Mouse (Mus musculus) limb, embryonic 11.5 days (tissue): ENCODE measurements around the gene Zfp652. TPM values are rescaled to one million over a fixed set of nuclear protein-coding genes. Genes with fewer than 3 reads are reported as not detected.
"Not testable (repeated sequence)": the region's sequence is repeated elsewhere in the genome, so short reads cannot be mapped to it uniquely, and the experiment has no call there.

ENCODE experiments used
- ATAC-seq: fragments of 200-750 bp; cut with Nextera tagmentation; 2 replicates; pipeline ENCODE4 v1.8.0; 2017; ENCODE audit warnings: low read depth; ENCODE audit not compliant: insufficient number of reproducible peaks, low FRiP score, low TSS enrichment
- DNase-seq: peaks from one replicate; pipeline ENCODE4 v3.0.0-alpha.2; 2015; ENCODE audit warnings: low spot score
- H3K27ac ChIP-seq: fragments of 300-500 bp; sonication (generic); replicated peaks from 2 replicates; pipeline ENCODE4 v1.5.1; 2014; ENCODE audit warnings: low read depth, mild to moderate bottlenecking, low read length
- H3K27me3 ChIP-seq: fragments of 300-500 bp; sonication (generic); 2 replicates; pipeline ENCODE4 v1.6.1; 2014; ENCODE audit warnings: mild to moderate bottlenecking, low read length, mixed read lengths; ENCODE audit not compliant: control insufficient read depth, insufficient read depth
- H3K36me3 ChIP-seq: fragments of 300-500 bp; sonication (generic); 2 replicates; pipeline ENCODE4 v1.6.1; 2014; ENCODE audit warnings: mild to moderate bottlenecking, low read length, moderate library complexity, mixed read lengths; ENCODE audit not compliant: control insufficient read depth, insufficient read depth
- H3K4me1 ChIP-seq: fragments of 300-500 bp; sonication (generic); 2 replicates; pipeline ENCODE4 v1.6.1; 2014; ENCODE audit warnings: low read length, mixed read lengths; ENCODE audit not compliant: control insufficient read depth, insufficient read depth
- H3K4me2 ChIP-seq: fragments of 300-500 bp; sonication (generic); 2 replicates; pipeline ENCODE4 v1.6.1; 2014; ENCODE audit warnings: low read depth, mild to moderate bottlenecking, moderate library complexity; ENCODE audit not compliant: severe bottlenecking
- H3K4me3 ChIP-seq: fragments of 300-500 bp; sonication (generic); 2 replicates; pipeline ENCODE4 v1.5.1; 2014; ENCODE audit warnings: low read depth, low read length
- H3K9ac ChIP-seq: fragments of 300-500 bp; sonication (generic); 2 replicates; pipeline ENCODE4 v1.6.1; 2014; ENCODE audit warnings: mild to moderate bottlenecking, low read length
- H3K9me3 ChIP-seq: fragments of 300-500 bp; sonication (generic); 2 replicates; pipeline ENCODE4 v1.6.1; 2016; ENCODE audit warnings: low read length; ENCODE audit not compliant: control insufficient read depth
- WGBS: fragments of 180-500 bp; shearing (Covaris S2); extraction: QIAGEN DNeasy Blood & Tissue Kit; methylation state at CpG from one replicate; pipeline ENCODE4 v1.1.7; 2014; 5-methylcytosine and 5-hydroxymethylcytosine counted together
- polyA plus RNA-seq: library from polyadenylated mRNA; unstranded; fragments of >200 nt; fragmentation: Nextera tagmentation; extraction: Ambion mirVana; gene quantifications from 2 replicates; pipeline ENCODE4 v1.2.1, GENCODE M21; 2014

Gene Zfp652
- polyA plus RNA-seq = 11.7 and 13.7 TPM in 2 replicates

- Histone ChIP-seq H3K27ac (peak within 1 kb of the TSS; percentile 98), H3K4me3 (peak within 1 kb of the TSS; percentile 91), H3K9me3 (no peaks in the 10 kb centered on the region), H3K27me3 (no peaks in the 10 kb centered on the region), H3K9ac (peak within 1 kb of the TSS; percentile 96), H3K4me1 (peaks cover 21% of the 10 kb centered on the region), H3K36me3 (no peaks in the 10 kb centered on the region), H3K4me2 (peak within 1 kb of the TSS; percentile 90)
- WGBS = under 1% methylated on average over 28 of the region's 103 CpGs
- ATAC-seq (peak; percentile 91), DNase-seq (peak; percentile 93)
Measured at GRCm38 (mm10) chr11:95712563-95713224, at the start of gene Zfp652. Zfp652 (plus strand) TSS chr11:95712673.

DNA sequence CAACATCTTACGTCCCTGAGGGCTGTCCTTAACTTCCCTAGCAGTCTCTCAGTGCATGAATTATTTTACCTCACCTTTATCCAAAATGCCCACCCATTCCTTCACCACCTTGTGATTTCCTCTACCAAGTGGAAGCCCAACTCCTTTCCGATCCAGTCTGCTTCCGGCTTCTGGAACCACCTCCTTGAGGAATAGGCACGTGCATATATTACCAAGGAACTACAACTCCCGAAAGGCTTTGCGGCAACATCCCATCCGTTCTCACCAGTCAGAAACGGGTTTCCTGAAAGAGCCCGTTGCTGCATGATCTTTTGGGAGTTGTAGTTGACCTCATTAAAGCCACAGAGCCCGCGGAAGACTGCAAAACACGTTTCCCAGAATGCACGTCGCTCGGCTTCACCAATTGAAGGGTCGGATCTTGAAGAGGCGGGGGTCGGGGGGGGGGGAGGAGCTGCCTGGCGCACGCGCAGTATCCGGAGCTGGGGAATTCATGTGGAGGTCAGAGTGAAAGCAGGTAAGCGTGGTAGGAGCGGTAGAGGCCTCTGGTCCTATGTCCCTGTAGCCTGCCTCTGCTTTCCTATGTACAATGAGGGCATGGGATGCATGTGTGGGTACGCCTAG is 45.8 kb upstream of the Zfp652 start, which contains the start of gene Phb:
Phb (plus strand) TSS at position 429 of the 621 bp plus-strand sequence.
- H3K4me3 ChIP-seq = peak within 1 kb of the TSS; percentile 57
- H3K4me2 ChIP-seq = peak within 1 kb of the TSS; percentile 80
- H3K27me3 ChIP-seq = no peaks in the 10 kb centered on the region
- peaks cover 13% of the 10 kb centered on the region; the same call in 1 of the 2 replicates for H3K36me3 ChIP-seq
- no peak within 1 kb of the TSS for H3K27ac ChIP-seq
- H3K9ac ChIP-seq = peak within 1 kb of the TSS; percentile 53
- 0 out of 2 replicates have a peak, but pooled peaks cover 3% of the 10 kb centered on the region for H3K4me1 ChIP-seq
- H3K9me3 ChIP-seq = no peaks in the 10 kb centered on the region
- 2% methylated on average over 25 of the region's 25 CpGs for WGBS
- DNase-seq (peak; percentile 97), ATAC-seq (peak; percentile 93)

DNA sequence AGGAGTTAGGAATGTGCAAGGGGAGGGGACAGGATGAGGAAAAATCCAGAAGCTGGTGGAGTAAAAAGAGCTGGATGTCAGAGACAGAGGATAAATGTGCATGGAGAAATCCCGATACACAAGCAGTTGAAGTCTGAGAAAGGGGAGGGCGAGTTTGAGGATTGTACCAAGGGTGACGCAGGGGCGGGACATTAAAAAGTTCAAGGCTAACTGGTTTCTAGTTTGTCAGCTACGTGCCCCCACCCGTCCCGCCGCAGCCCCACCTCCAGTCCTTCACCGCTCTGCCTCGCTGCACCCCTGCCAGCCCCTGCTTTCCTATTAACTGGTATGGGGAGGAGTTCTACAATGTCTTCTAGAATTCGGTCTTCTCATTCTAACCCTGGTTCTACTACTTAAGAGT is 45.3 kb upstream of the Zfp652 start:
- 1% methylated on average over 11 of the region's 11 CpGs for WGBS
- DNase-seq (no peak), ATAC-seq (no peak)

DNA sequence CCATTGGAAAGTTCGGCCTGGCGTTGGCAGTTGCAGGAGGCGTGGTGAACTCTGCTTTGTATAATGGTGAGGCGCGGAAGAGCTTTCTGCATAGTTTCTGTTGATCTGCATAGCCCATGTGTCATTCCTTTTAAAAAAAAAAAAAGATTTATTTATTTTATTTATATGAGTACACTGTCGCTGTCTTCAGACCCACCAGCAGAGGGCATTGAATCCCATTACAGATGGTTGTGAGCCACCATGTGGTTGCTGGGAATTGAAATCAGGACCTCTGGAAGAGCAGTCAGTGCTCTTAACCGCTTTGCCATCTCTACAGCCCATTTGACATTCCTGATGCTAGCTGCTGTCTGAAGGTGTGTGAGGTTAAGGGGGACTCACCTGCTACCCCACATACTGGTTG is 44.4 kb upstream of the Zfp652 start:
- not testable (repeated sequence) for H3K27ac ChIP-seq, H3K9me3 ChIP-seq, ATAC-seq, H3K27me3 ChIP-seq, H3K9ac ChIP-seq, H3K4me3 ChIP-seq, H3K4me1 ChIP-seq, H3K4me2 ChIP-seq, DNase-seq
- WGBS = 88% methylated on average over 7 of the region's 7 CpGs
- H3K36me3 ChIP-seq = peaks cover 16% of the 10 kb centered on the region; the same call in 1 of the 2 replicates

More for the DNA sequence above, 45.3 kb upstream of the Zfp652 start:
- Histone ChIP-seq H3K4me3 (peak overlapping the region; percentile 57), H3K27me3 (no peaks in the 10 kb centered on the region), H3K36me3 (peaks cover 16% of the 10 kb centered on the region; the same call in 1 of the 2 replicates), H3K4me1 (0 out of 2 replicates have a peak, but pooled peaks cover 3% of the 10 kb centered on the region), H3K9me3 (no peaks in the 10 kb centered on the region), H3K4me2 (peak overlapping the region; percentile 80), H3K9ac (peak overlapping the region; percentile 53), H3K27ac (no peak overlapping the region)

DNA sequence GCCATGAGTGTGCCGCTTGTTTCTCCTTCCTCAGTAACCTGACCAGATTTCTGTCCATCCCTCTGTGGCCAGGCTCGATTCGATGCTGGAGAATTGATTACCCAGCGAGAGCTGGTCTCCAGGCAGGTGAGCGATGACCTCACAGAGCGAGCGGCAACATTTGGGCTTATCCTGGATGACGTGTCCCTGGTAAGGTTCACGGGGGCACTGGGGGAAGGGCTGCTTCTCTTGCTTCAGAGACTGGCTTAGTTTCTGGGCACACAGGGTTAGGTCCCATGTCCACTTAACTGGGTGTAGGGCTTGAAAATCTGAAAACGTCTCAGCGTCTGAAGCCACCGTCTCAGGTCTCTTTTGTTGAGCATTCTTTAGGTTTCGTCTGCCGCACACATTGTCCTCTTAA is 37.0 kb upstream of the Zfp652 start:
- H3K4me3 ChIP-seq = no peak overlapping the region
- H3K27ac ChIP-seq = peak overlapping the region; percentile 42; the same call in 1 of the 2 replicates
- H3K4me1 ChIP-seq = peaks cover 12% of the 10 kb centered on the region
- H3K4me2 ChIP-seq = peak overlapping the region; percentile 4; the same call in 1 of the 2 replicates
- H3K9ac ChIP-seq = no peak overlapping the region
- no peaks in the 10 kb centered on the region for H3K27me3 ChIP-seq
- H3K9me3 ChIP-seq = no peaks in the 10 kb centered on the region
- DNase-seq = no peak
- peaks cover 11% of the 10 kb centered on the region; the same call in 1 of the 2 replicates for H3K36me3 ChIP-seq
- WGBS = 88% methylated on average over 14 of the region's 14 CpGs
- no peak for ATAC-seq

DNA sequence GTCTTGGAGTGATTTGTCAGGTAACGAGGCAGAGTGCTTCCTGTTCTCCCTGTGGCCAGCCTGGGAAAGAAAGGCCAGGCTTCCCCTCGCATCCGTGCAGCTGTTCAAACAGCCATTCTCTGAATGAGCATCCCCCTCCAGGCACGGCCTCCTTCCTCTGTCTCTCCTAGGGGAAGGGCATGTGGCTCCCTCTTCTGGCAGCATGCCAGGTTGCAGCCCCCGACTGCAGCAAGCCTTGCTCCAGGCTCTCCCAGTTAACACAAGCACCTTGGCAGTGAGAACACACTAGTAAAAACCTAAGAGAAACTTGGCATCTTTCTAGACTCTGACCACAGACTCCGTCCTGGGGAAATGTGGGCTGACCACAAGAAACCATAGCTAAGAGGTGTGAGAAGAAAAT is 36.2 kb upstream of the Zfp652 start:
- Histone ChIP-seq H3K9me3 (no peaks in the 10 kb centered on the region), H3K36me3 (peaks cover 7% of the 10 kb centered on the region; the same call in 1 of the 2 replicates), H3K4me3 (no peak overlapping the region), H3K27ac (no peak overlapping the region; the same call in 1 of the 2 replicates), H3K4me2 (no peak overlapping the region), H3K9ac (no peak overlapping the region), H3K4me1 (peaks cover 18% of the 10 kb centered on the region), H3K27me3 (no peaks in the 10 kb centered on the region)
- DNase-seq = peak; percentile 94
- 0 out of 2 replicates have a peak, but pooled peaks have one; percentile 36 for ATAC-seq
- WGBS = 19% methylated on average over 6 of the region's 6 CpGs

GRCm38 (mm10) chr11:95677925-95678701 is 34.4 kb upstream of the Zfp652 start:
- DNase-seq = no peak
- no peaks in the 10 kb centered on the region for H3K9me3 ChIP-seq
- H3K4me3 ChIP-seq = no peak overlapping the region
- no peak overlapping the region for H3K4me2 ChIP-seq
- peaks cover 31% of the 10 kb centered on the region for H3K4me1 ChIP-seq
- ATAC-seq = no peak
- 55% methylated on average over 14 of the region's 14 CpGs for WGBS
- H3K9ac ChIP-seq = no peak overlapping the region
- H3K36me3 ChIP-seq = peaks cover 3% of the 10 kb centered on the region; the same call in 1 of the 2 replicates
- peak overlapping the region; percentile 3; the same call in 1 of the 2 replicates for H3K27ac ChIP-seq
- no peaks in the 10 kb centered on the region for H3K27me3 ChIP-seq
